Mouse (Mus musculus): ENCODE results near the gene Vmn1r19. TPM values are rescaled to one million over a fixed set of nuclear protein-coding genes. Genes with fewer than 3 reads are reported as not detected.
"Not testable (repeated sequence)": the region's sequence is repeated elsewhere in the genome, so short reads cannot be mapped to it uniquely, and the experiment has no call there.

Gene Vmn1r19
- total RNA-seq (2014; rRNA removed) (not detected in 2 replicates), polyA plus RNA-seq (2015; fragmentation: Nextera tagmentation; extraction: Ambion mirVana) (not detected in 2 replicates)

- not testable (repeated sequence) for H3K9ac ChIP-seq (replicated peaks; ENCODE audit: low read length, poor library complexity, severe bottlenecking); DNase-seq (ENCODE audit: low spot score); H3K27ac ChIP-seq (ENCODE audit: low read depth, low read length); ATAC-seq (ENCODE audit: low FRiP score); H3K4me1 ChIP-seq (ENCODE audit: insufficient read depth, low read length); H3K27me3 ChIP-seq (ENCODE audit: insufficient read depth, low read length); H3K4me3 ChIP-seq (ENCODE audit: low read depth, low read length); H3K36me3 ChIP-seq (ENCODE audit: insufficient read depth, low read length); H3K4me2 ChIP-seq (ENCODE audit: low read depth, low read length, poor library complexity, severe bottlenecking); H3K9me3 ChIP-seq (ENCODE audit: low read length)
- WGBS, result 67% methylated on average over 3 of the region's 3 CpGs
Observed at GRCm38 (mm10) chr6:57403480-57403879, at the start of gene Vmn1r19. TSS of gene Vmn1r19 (plus strand) at chr6:57403780.

GRCm38 (mm10) chr6:57356864-57357263, 46.7 kb upstream of the Vmn1r19 start:
- Histone ChIP-seq H3K4me2 (ENCODE audit: low read depth, low read length, poor library complexity, severe bottlenecking) (no peak overlapping the region), H3K4me3 (ENCODE audit: low read depth, low read length) (no peak overlapping the region), H3K27me3 (ENCODE audit: insufficient read depth, low read length) (no peaks in the 10 kb centered on the region), H3K9ac (replicated peaks; ENCODE audit: low read length, poor library complexity, severe bottlenecking) (no peak overlapping the region), H3K27ac (ENCODE audit: low read depth, low read length) (no peak overlapping the region), H3K4me1 (ENCODE audit: insufficient read depth, low read length) (no peaks in the 10 kb centered on the region), H3K36me3 (ENCODE audit: insufficient read depth, low read length) (no peaks in the 10 kb centered on the region), H3K9me3 (ENCODE audit: low read length) (no peaks in the 10 kb centered on the region)
- ATAC-seq (ENCODE audit: low FRiP score) (no peak), DNase-seq (ENCODE audit: low spot score) (no peak)
- WGBS, result 70% methylated on average over 2 of the region's 2 CpGs
- no peak for TF ChIP-seq CTCF (IDR thresholded peaks at IDR 0.05)

- Histone ChIP-seq H3K27me3 (ENCODE audit: insufficient read depth, low read length) (no peaks in the 10 kb centered on the region), H3K4me3 (ENCODE audit: low read depth, low read length) (no peak within 1 kb of the TSS), H3K4me2 (ENCODE audit: low read depth, low read length, poor library complexity, severe bottlenecking) (no peak within 1 kb of the TSS), H3K9ac (replicated peaks; ENCODE audit: low read length, poor library complexity, severe bottlenecking) (no peak within 1 kb of the TSS), H3K27ac (ENCODE audit: low read depth, low read length) (no peak within 1 kb of the TSS), H3K4me1 (ENCODE audit: insufficient read depth, low read length) (no peaks in the 10 kb centered on the region), H3K9me3 (ENCODE audit: low read length) (no peaks in the 10 kb centered on the region), H3K36me3 (ENCODE audit: insufficient read depth, low read length) (no peaks in the 10 kb centered on the region)
- TF ChIP-seq CTCF (IDR thresholded peaks at IDR 0.05), result no peak
- DNase-seq (ENCODE audit: low spot score) (no peak), ATAC-seq (ENCODE audit: low FRiP score) (no peak)
- WGBS, result 100% methylated on average over 1 of the region's 1 CpGs
Observed at GRCm38 (mm10) chr6:57363627-57364026, 40.0 kb upstream of the Vmn1r19 start, which contains the start of gene Vmn1r17. TSS of gene Vmn1r17 (minus strand) at chr6:57363727.

GRCm38 (mm10) chr6:57365866-57366265, 37.7 kb upstream of the Vmn1r19 start:
- H3K9ac ChIP-seq (replicated peaks; ENCODE audit: low read length, poor library complexity, severe bottlenecking); H3K9me3 ChIP-seq (ENCODE audit: low read length); H3K36me3 ChIP-seq (ENCODE audit: insufficient read depth, low read length); H3K4me2 ChIP-seq (ENCODE audit: low read depth, low read length, poor library complexity, severe bottlenecking); H3K27ac ChIP-seq (ENCODE audit: low read depth, low read length); DNase-seq (ENCODE audit: low spot score); ATAC-seq (ENCODE audit: low FRiP score); H3K4me1 ChIP-seq (ENCODE audit: insufficient read depth, low read length); H3K27me3 ChIP-seq (ENCODE audit: insufficient read depth, low read length); H3K4me3 ChIP-seq (ENCODE audit: low read depth, low read length): not testable (repeated sequence)
- WGBS, result 87% methylated on average over 1 of the region's 1 CpGs

GRCm38 (mm10) chr6:57367496-57367895, 36.1 kb upstream of the Vmn1r19 start:
- no peak for DNase-seq (ENCODE audit: low spot score)
- ATAC-seq (ENCODE audit: low FRiP score), result no peak
- 89% methylated on average over 1 of the region's 1 CpGs for WGBS

GRCm38 (mm10) chr6:57395683-57396082, 7.9 kb upstream of the Vmn1r19 start, which contains the start of gene Vmn1r18:
TSS of gene Vmn1r18 (minus strand) at chr6:57395783.
- no peak for TF ChIP-seq CTCF (IDR thresholded peaks at IDR 0.05)
- H3K27me3 ChIP-seq (ENCODE audit: insufficient read depth, low read length), result no peaks in the 10 kb centered on the region
- H3K27ac ChIP-seq (ENCODE audit: low read depth, low read length), result no peak within 1 kb of the TSS
- DNase-seq (ENCODE audit: low spot score) (no peak), ATAC-seq (ENCODE audit: low FRiP score) (no peak)
- H3K4me1 ChIP-seq (ENCODE audit: insufficient read depth, low read length), result no peaks in the 10 kb centered on the region
- no peak within 1 kb of the TSS for H3K4me2 ChIP-seq (ENCODE audit: low read depth, low read length, poor library complexity, severe bottlenecking)
- no peak within 1 kb of the TSS for H3K9ac ChIP-seq (replicated peaks; ENCODE audit: low read length, poor library complexity, severe bottlenecking)
- H3K4me3 ChIP-seq (ENCODE audit: low read depth, low read length), result no peak within 1 kb of the TSS
- H3K9me3 ChIP-seq (ENCODE audit: low read length), result no peaks in the 10 kb centered on the region
- no peaks in the 10 kb centered on the region for H3K36me3 ChIP-seq (ENCODE audit: insufficient read depth, low read length)

More at GRCm38 (mm10) chr6:57367496-57367895, 36.1 kb upstream of the Vmn1r19 start:
- no peak overlapping the region for H3K4me2 ChIP-seq (ENCODE audit: low read depth, low read length, poor library complexity, severe bottlenecking)
- TF ChIP-seq CTCF (IDR thresholded peaks at IDR 0.05), result no peak
- H3K4me3 ChIP-seq (ENCODE audit: low read depth, low read length), result no peak overlapping the region
- no peaks in the 10 kb centered on the region for H3K27me3 ChIP-seq (ENCODE audit: insufficient read depth, low read length)
- H3K9me3 ChIP-seq (ENCODE audit: low read length), result no peaks in the 10 kb centered on the region
- H3K9ac ChIP-seq (replicated peaks; ENCODE audit: low read length, poor library complexity, severe bottlenecking), result no peak overlapping the region
- no peaks in the 10 kb centered on the region for H3K4me1 ChIP-seq (ENCODE audit: insufficient read depth, low read length)
- H3K36me3 ChIP-seq (ENCODE audit: insufficient read depth, low read length), result no peaks in the 10 kb centered on the region
- no peak overlapping the region for H3K27ac ChIP-seq (ENCODE audit: low read depth, low read length)
